Mouse (Mus musculus) left cerebral cortex, adult 9 months (tissue): ENCODE measurements at regions not wholly inside any gene's neighbourhood (a gene's known extent, or its start where the extent isn't known, plus 50 kb on each side); places are given as distances from the start of the nearest gene placed in this dataset.

ENCODE experiments used
- DNase-seq, 2 experiments: peaks; one replicate each; pipeline ENCODE4 v3.0.0; 2022; ENCODE audit warnings: low spot score in 2 of 2

DNA sequence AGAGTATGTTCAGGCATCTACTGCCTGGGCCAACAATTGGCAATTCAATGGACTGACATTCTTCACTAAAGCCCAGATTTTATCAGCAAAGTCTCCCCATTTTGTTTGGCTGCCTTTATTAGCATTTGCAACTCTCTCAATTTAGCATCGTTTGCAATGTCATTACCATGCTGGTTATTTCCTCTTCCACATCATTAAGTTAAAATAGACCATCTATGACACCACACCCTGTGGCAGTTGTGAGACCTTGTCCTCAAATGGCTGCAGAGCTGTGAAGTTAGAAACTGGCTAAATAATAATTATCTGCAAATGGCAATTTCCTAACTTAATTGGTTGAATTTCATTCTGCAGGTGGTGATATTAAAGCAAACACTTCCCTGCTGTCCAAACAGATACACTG is 381.8 kb downstream of the H2al1n start:
- DNase-seq, result no peak

DNA sequence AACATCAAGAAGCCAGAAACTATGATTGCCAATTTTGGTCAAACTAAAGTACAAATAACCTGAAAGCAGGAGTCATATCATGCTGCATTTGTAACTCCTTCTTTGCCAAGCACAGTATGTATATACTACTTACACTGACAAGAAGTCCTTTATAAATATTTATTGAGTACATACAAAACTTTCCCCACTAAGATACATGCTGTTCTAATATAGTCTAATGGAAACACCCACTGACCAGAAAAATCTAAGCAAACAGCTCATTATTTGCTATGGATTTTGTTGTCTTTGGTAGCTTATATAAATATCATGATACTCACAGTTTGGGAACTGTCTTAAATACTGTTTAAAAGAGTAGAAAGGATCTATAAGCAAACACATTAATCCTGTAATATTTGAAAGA is 385.9 kb downstream of the H2al1n start:
- no peak for DNase-seq

DNA sequence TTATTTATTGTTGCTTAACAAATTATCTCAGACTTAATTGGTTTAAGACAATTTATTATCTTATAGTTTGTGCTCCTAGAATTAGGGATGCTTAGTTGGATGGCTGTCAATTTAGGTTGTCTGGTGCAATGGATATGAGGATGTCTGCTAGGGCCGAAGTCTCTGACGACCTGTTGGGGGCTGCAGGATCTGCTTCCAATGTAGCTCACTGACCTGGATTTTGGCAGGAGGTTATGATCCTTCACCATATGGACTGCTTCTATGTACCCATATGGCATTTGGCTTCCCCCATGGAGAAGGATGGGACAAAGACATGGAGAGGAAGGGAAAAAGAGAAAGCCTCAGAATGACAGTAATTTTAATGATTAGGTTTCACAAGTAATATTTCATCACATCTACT is 391.0 kb downstream of the H2al1n start:
- no peak for DNase-seq

DNA sequence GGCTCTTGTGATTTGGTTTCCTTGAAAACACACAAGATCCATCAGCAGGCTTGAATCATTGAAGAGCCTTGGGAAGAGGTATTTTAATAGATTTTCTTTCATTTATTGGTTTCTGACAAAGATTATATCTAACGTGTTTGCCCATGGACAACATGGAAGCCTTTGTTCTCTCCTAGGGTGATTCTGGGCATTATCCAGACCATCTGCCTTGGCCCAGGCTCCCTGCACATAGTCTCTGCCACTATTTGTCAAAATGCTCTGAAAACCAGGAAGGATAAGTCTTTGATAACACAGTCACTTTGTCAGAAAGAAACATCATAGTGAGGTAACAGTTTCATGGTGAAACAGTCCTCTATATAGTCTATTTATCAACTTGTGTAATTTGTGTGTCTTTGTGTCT is 398.2 kb downstream of the H2al1n start:
- no peak for DNase-seq

DNA sequence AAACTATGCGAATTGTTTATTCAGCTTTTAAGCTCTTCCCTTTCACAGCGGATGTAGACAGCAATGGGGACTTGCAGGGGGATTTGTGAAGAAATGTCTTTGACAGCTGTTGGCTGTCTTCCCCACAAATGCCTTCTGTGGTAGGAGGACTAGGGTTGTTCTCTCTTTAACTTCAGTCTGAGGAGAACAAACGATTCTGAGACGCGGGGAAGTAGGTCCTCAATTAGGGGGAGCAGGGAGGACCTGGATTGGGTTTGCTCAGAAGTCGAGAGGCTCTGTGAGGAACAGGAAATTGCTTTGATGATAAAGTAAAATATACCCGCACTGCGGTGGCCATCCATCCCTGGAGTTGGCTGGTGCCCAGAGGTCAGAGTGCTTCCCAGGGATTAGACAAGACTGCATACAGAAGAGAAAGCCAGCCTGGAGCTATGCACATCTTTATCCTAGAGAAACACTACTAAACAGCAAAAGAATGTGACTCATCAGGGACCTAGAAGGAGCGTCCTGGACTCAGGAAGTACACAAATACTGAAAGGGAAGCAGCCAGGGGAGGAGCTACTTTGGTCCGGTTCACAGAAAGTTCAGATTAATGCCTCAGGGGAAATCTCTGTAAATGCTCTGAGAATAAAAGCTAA is 417.4 kb downstream of the H2al1n start:
- DNase-seq, result peak in 1 of 2 experiments; percentile 2

DNA sequence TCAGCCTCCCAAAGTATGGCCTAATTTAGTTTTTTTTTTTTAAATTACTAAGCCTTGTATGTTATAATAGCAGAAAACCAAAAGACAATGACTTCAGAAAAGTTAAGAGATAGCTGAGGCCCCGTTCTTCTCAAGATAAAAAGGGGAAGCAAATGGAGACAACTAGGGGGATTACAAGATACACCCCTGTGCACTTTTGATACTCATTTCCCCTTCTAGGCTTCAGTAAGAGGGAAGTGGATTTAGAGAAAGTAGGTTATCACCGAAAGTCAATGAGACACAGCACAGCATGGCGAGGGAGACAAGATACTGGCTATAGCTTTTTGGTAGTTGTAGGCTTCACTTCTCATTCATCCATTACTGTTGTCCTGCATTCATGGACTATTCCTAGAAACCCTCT is 428.4 kb downstream of the H2al1n start:
- DNase-seq, result no peak

DNA sequence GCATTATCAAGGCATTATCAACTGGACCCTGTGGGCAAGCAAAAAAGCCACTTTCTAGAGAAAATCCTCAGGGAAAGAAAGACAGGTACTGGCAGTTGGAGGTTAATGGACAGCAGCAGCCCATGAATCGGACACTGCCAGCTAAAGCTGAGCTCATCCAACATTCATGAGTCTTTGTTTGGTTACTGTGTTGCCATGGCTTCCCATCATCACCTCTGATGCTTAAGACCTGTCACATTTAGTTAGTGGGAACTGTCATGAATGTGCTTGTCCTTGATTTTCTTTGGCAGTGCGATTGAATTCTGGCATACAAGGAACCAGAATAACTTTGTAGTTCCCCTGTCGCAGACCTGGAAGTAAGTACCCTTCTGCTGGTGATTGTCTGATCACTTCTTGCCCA is 453.9 kb downstream of the H2al1n start:
- DNase-seq, result no peak

DNA sequence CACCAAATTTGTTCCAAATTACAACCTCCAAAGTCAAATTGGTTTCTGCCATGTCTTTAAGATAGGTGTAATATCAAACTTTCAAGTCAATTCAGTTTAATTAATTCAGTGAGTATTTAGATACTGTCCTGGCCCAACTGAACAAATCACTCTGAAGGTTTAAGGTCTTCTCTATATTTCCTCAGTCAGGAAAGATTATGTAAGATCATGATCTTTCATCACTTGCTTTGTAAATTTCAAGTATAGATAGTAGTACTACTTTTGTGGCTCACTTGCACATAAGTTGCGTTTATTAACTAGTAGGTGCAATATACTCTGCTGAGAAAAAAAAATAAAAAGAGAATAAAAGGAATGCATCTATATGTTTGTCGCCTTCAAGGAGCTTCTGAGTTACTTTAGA is 485.4 kb downstream of the H2al1n start:
- DNase-seq, result no peak

DNA sequence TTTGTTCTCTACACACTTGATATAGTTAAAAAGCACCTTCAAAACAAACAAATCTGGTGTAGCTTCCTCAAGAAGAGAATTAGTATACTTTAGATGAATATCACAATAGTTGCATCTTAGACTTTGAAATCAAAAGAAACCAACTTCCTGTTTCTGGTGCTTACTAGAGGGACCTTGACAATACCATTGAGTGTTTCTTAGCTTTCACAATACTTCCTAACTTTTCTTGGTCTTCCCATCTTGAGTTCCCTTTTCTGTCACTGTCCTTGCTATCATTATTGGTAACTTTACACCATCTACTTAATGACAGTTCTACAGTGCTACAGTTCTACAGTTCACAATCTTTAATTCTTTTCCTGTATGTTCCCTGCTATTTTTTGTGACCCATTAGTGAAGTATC is 528.1 kb downstream of the H2al1n start:
- DNase-seq, result no peak
